Mouse (Mus musculus) stomach, embryonic 16.5 days (tissue): ENCODE measurements around the gene Sprr1b. TPM values are rescaled to one million over a fixed set of nuclear protein-coding genes. Genes with fewer than 3 reads are reported as not detected.

ENCODE experiments used
- ATAC-seq: fragments of 200-750 bp; cut with Nextera tagmentation; 2 replicates; pipeline ENCODE4 v1.8.0; 2017; ENCODE audit warnings: moderate number of reproducible peaks, moderate TSS enrichment; ENCODE audit not compliant: insufficient read depth, low FRiP score
- H3K27ac ChIP-seq: fragments of 300-500 bp; sonication (generic); 2 replicates; pipeline ENCODE4 v1.5.1; 2014; ENCODE audit warnings: low read length
- H3K27me3 ChIP-seq: fragments of 300-500 bp; sonication (generic); 2 replicates; pipeline ENCODE4 v1.6.1; 2014; ENCODE audit warnings: low read length, control low read depth, mixed read lengths; ENCODE audit not compliant: control insufficient read depth, insufficient read depth
- H3K36me3 ChIP-seq: fragments of 300-500 bp; sonication (generic); 2 replicates; pipeline ENCODE4 v1.6.1; 2014; ENCODE audit warnings: low read length; ENCODE audit not compliant: control insufficient read depth, insufficient read depth
- H3K4me1 ChIP-seq: fragments of 300-500 bp; sonication (generic); 2 replicates; pipeline ENCODE4 v1.6.1; 2014; ENCODE audit warnings: low read length, control low read depth, mixed read lengths; ENCODE audit not compliant: control insufficient read depth, insufficient read depth
- H3K4me2 ChIP-seq: fragments of 300-500 bp; sonication (generic); 2 replicates; pipeline ENCODE4 v1.6.1; 2014; ENCODE audit warnings: low read depth, low read length, mixed read lengths
- H3K4me3 ChIP-seq: fragments of 300-500 bp; sonication (generic); replicated peaks from 2 replicates; pipeline ENCODE4 v1.5.1; 2014; ENCODE audit warnings: mild to moderate bottlenecking, low read length
- H3K9ac ChIP-seq: fragments of 300-500 bp; sonication (generic); 2 replicates; pipeline ENCODE4 v1.6.1; 2014; ENCODE audit warnings: low read length
- H3K9me3 ChIP-seq: fragments of 300-500 bp; sonication (generic); replicated peaks from 2 replicates; pipeline ENCODE4 v1.6.1; 2016; ENCODE audit warnings: low read length, control low read depth; ENCODE audit not compliant: control insufficient read depth
- WGBS: fragments of 180-500 bp; shearing (Covaris S2); extraction: QIAGEN DNeasy Blood & Tissue Kit; methylation state at CpG from one replicate; pipeline ENCODE4 v1.1.7; 2014; 5-methylcytosine and 5-hydroxymethylcytosine counted together
- polyA plus RNA-seq: library from polyadenylated mRNA; unstranded; fragments of >200 nt; fragmentation: Nextera tagmentation; extraction: Ambion mirVana; gene quantifications from 2 replicates; pipeline ENCODE4 v1.2.1, GENCODE M21; 2015

Gene Sprr1b
- polyA plus RNA-seq, 1 experiment from 2014 or later = 3.8 TPM

DNA sequence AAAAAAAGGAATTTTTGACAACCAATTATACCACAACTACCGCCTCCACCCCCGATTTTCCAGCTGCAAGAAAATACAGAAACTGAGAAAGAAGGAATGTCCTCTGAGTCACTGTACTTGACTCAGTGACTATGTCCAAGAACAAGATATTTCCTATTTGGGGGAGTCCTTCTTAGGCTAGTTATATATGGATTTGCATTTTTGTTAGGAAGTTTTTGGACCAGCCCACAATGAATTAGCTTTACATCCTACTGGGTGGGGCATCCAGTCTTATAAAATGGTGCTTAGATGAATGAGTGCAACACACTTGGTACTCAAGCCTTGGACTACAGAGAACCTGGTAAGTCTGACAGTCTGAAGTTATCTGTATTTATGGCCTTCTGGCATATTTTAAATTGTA, 6.3 kb downstream of the Sprr1b start, which contains the start of gene Sprr2k:
Sprr2k (plus strand) TSS at position 301 of the 400 bp plus-strand sequence.
- Histone ChIP-seq H3K4me1 (no peaks in the 10 kb centered on the region), H3K4me3 (no peak within 1 kb of the TSS), H3K27ac (no peak within 1 kb of the TSS), H3K27me3 (no peaks in the 10 kb centered on the region), H3K36me3 (no peaks in the 10 kb centered on the region), H3K4me2 (no peak within 1 kb of the TSS), H3K9ac (no peak within 1 kb of the TSS), H3K9me3 (no peaks in the 10 kb centered on the region)
- no peak for ATAC-seq
- 83% methylated on average over 2 of the region's 2 CpGs for WGBS

DNA sequence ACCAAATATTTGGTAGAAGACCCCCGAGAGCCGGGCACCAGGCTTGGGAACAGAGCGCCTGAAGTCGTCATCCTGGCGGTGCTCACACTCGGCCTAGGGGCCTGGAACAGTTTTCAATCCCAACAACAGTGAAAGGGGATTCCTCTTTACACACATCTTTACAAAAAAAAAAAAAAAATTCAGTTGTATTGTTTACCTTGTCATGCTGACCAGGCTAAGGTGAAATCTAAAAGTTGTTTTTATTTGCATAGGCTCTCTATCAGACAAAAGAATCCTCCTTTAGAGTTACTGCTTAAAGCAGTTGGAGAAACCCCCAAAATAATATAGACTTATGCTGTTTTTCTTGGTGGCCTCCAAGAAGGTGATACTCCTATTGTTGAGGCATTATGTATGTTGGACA, 9.3 kb downstream of the Sprr1b start, which contains the start of gene Gm9774:
Gm9774 (minus strand) TSS at position 101 of the 400 bp plus-strand sequence.
- Histone ChIP-seq H3K27me3 (no peaks in the 10 kb centered on the region), H3K27ac (no peak within 1 kb of the TSS), H3K9me3 (no peaks in the 10 kb centered on the region), H3K4me3 (no peak within 1 kb of the TSS), H3K36me3 (no peaks in the 10 kb centered on the region), H3K4me1 (no peaks in the 10 kb centered on the region), H3K4me2 (no peak within 1 kb of the TSS), H3K9ac (no peak within 1 kb of the TSS)
- 95% methylated on average over 6 of the region's 6 CpGs for WGBS
- no peak for ATAC-seq

DNA sequence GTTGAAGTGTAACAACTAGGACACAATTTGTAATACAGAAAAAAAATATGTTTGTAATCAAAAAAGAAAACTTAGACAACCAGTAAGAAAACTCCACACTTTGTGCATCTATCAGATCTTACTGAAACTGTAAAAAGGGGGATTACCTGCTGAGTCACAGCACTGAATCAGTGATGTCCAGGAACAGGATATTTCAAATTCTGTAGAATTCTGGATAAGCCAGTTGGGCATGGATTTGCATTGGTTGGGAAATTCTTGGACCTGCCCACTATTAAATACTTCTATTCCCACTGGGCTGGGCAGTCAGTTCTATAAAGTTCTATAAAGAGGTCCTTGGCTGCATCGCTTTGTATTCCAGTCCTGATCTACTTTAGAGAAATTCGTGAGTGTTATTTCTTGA, 20.8 kb downstream of the Sprr1b start, which contains the start of gene Sprr2j-ps:
Sprr2j-ps (plus strand) TSS at position 301 of the 400 bp plus-strand sequence.
- H3K27ac ChIP-seq = no peak within 1 kb of the TSS
- no peaks in the 10 kb centered on the region for H3K27me3 ChIP-seq
- no peaks in the 10 kb centered on the region for H3K36me3 ChIP-seq
- no peak within 1 kb of the TSS for H3K4me2 ChIP-seq
- no peak within 1 kb of the TSS for H3K9ac ChIP-seq
- H3K9me3 ChIP-seq = no peaks in the 10 kb centered on the region
- ATAC-seq = no peak
- 86% methylated on average over 2 of the region's 2 CpGs for WGBS
- no peak within 1 kb of the TSS for H3K4me3 ChIP-seq
- no peaks in the 10 kb centered on the region for H3K4me1 ChIP-seq

DNA sequence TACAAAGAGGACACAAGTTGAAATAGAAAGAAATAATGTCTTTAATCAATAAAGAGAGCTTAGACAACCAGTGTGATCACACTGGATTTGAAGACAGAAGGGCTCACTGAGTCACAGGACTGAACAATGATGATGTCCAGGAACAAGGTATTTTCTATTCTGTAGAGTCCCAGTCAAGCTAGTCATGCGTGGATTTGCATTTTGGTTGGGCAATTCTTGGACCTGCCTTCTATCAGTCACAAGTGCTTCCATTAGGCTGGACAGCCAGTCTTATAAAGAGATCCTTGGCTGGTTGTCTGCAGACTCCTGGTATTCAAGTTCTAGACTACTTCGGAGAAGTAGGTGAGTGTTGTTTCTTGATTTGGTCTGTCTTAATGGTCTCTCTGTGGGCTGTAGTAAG, 30.9 kb downstream of the Sprr1b start, which contains the start of gene Sprr2i:
Sprr2i (plus strand) TSS at position 301 of the 400 bp plus-strand sequence.
- ATAC-seq = no peak
- Histone ChIP-seq H3K4me3 (no peak within 1 kb of the TSS), H3K9ac (no peak within 1 kb of the TSS), H3K9me3 (no peaks in the 10 kb centered on the region), H3K36me3 (no peaks in the 10 kb centered on the region), H3K27ac (no peak within 1 kb of the TSS), H3K4me2 (no peak within 1 kb of the TSS), H3K4me1 (no peaks in the 10 kb centered on the region), H3K27me3 (no peaks in the 10 kb centered on the region)
- 90% methylated on average over 2 of the region's 2 CpGs for WGBS

DNA sequence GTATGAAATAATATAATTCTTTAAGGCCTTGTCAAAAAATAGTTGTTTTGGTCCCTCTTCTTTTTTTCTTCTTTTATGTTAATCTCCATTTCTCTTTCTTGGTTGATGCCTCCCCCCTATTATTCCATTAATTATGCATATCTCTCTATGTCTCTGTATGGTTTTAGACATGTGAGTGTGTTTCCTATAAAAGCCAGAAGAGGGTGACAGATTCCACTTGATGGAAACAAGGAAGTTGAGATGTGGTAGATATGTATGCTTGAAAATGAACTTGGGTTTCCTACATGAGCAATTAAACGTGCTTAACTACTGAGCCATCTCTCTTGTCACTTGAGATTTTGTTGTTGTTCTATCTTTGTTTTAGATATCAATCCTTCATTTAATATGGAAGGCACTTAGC, 44.3 kb downstream of the Sprr1b start:
- Histone ChIP-seq H3K4me1 (no peaks in the 10 kb centered on the region), H3K27ac (no peak overlapping the region), H3K4me2 (no peak overlapping the region), H3K27me3 (no peaks in the 10 kb centered on the region), H3K36me3 (no peaks in the 10 kb centered on the region), H3K9ac (no peak overlapping the region), H3K4me3 (no peak overlapping the region), H3K9me3 (no peaks in the 10 kb centered on the region)
- ATAC-seq = no peak
- 49% methylated on average over 1 of the region's 1 CpGs for WGBS

Other genes starting within 250 kb of the Sprr1b start
- 33.7 and 51.7 TPM in 2 replicates for gene Sprr2a1, start 223.0 kb downstream of the Sprr1b start, polyA plus RNA-seq
- gene Sprr2a2, start 222.9 kb downstream of the Sprr1b start, polyA plus RNA-seq = 2,249 and 3,769 TPM in 2 replicates
- 142 and 237 TPM in 2 replicates for gene Sprr2a3, start 153.4 kb downstream of the Sprr1b start, polyA plus RNA-seq
- gene Sprr2b, start 122.2 kb downstream of the Sprr1b start, polyA plus RNA-seq = not detected in 2 replicates
- gene Sprr2d, start 99.6 kb downstream of the Sprr1b start, polyA plus RNA-seq = 2.1 and 3.2 TPM in 2 replicates
- gene Sprr2e, start 86.6 kb downstream of the Sprr1b start, polyA plus RNA-seq = not detected in 2 replicates
- not detected in 2 replicates for gene Sprr2f, start 73.6 kb downstream of the Sprr1b start, polyA plus RNA-seq
- gene Sprr2h, start 53.1 kb downstream of the Sprr1b start, polyA plus RNA-seq = 0.39 and 1.3 TPM in 2 replicates
- 4.6 and 10.6 TPM in 2 replicates for gene Sprr2i, start 30.8 kb downstream of the Sprr1b start, polyA plus RNA-seq
- 2.6 and 7.0 TPM in 2 replicates for gene Sprr2j-ps, start 20.7 kb downstream of the Sprr1b start, polyA plus RNA-seq
- 8.0 and 17.2 TPM in 2 replicates for gene Gm9774, start 9.4 kb downstream of the Sprr1b start, polyA plus RNA-seq
- 2.8 and 7.6 TPM in 2 replicates for gene Sprr2k, start 6.2 kb downstream of the Sprr1b start, polyA plus RNA-seq
- 354 and 827 TPM in 2 replicates for gene Sprr3, start 19.9 kb upstream of the Sprr1b start, polyA plus RNA-seq
- gene Sprr1a, start 47.1 kb upstream of the Sprr1b start, polyA plus RNA-seq = 466 and 940 TPM in 2 replicates
- gene Sprr4, start 61.7 kb upstream of the Sprr1b start, polyA plus RNA-seq = not detected in 2 replicates
- gene 2310046K23Rik, start 95.7 kb upstream of the Sprr1b start, polyA plus RNA-seq = not detected in 2 replicates
- 1.3 and 2.0 TPM in 2 replicates for gene Ivl, start 134.9 kb upstream of the Sprr1b start, polyA plus RNA-seq
- gene Smcp, start 150.2 kb upstream of the Sprr1b start, polyA plus RNA-seq = 1.4 and 1.7 TPM in 2 replicates
- not detected in 2 replicates for gene 2210017I01Rik, start 168.7 kb upstream of the Sprr1b start, polyA plus RNA-seq
- gene Lce6a, start 182.9 kb upstream of the Sprr1b start, polyA plus RNA-seq = not detected in 2 replicates
- 0.40 TPM in 1 of 2 replicates, not detected in the other for gene Lce1a1, start 209.5 kb upstream of the Sprr1b start, polyA plus RNA-seq
- gene Lce1b, start 218.1 kb upstream of the Sprr1b start, polyA plus RNA-seq = not detected in 2 replicates
- 0.26 and 0.45 TPM in 2 replicates for gene Lce1a2, start 231.5 kb upstream of the Sprr1b start, polyA plus RNA-seq
- 0.19 TPM in 1 of 2 replicates, not detected in the other for gene Lce1c, start 240.5 kb upstream of the Sprr1b start, polyA plus RNA-seq
- gene Lce1d, start 248.4 kb upstream of the Sprr1b start, polyA plus RNA-seq = not detected in 2 replicates